8 mouse cellular contexts compared by ENCODE assay signal in the genomic region with DNA sequence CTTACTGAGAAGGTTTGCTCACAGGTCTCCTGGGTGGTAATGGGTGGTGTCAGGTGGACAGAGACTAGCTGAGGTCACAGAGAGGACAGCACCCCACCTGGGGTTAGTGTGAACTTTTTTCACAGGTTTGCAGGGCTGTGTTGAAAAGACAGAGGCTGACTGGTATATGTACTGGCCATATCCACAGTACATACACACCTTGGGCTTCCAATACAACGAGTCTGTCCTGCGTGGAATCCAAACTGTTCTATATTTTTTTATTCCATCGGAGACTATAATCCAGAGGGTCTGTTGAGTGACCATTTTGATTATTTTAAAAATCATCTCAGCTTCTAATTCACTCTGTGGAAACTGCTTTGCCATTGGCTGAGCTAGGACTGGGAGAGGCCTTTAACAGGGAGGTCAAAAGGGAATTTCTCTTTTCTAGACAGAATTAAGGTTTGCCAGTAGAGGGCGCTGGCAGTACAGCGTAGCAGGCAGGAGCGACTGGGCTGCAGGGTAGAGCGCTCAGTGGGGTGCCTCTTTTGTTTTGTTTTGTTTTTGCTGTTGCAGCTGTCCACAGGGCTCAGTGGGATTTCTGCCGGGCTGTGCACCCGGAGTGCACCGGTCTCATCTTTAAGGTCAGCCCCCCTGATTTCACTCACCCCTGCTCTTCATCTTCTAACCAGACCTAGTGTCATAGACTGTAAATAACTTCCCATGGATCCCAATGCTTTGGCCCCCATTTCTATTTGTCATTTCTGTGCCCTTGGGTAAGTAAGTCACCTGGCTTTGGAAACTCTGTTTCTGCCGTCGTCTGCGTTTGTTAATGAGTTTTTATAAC. TPM values are rescaled to one million over a fixed set of nuclear protein-coding genes. Genes with fewer than 3 reads are reported as not detected.
DNase-seq lines count a peak whose midpoint lies in the region; ATAC-seq and TF ChIP-seq lines count a peak whose summit lies in the region.

No protein-coding gene starts in this region.

- peak overlapping the region; percentile 28; the same call in 1 of the 2 replicates for H3K4me2 ChIP-seq in limb, embryonic 14.5 days (replicated peaks; ENCODE audit: low read depth, low read length, severe bottlenecking)
- H3K4me2 ChIP-seq in midbrain, embryonic 15.5 days: peak overlapping the region; percentile 51

- TF ChIP-seq CTCF in kidney, adult 2 months (conservative IDR thresholded peaks at IDR 0.05; ENCODE audit: insufficient read depth, insufficient read length, low read depth, low read length): peak; percentile 74

- H3K4me3 ChIP-seq in kidney, adult 2 months (ENCODE audit: insufficient read depth, low read depth, low read length): no peak overlapping the region
- no peak overlapping the region for H3K4me3 ChIP-seq in limb, embryonic 14.5 days (replicated peaks; ENCODE audit: low read length)
- H3K4me3 ChIP-seq in midbrain, embryonic 15.5 days: peak overlapping the region; percentile 22

- H3K27me3 ChIP-seq in kidney, adult 2 months (replicated peaks; ENCODE audit: control insufficient read depth, insufficient read depth, low read length): no peaks in the 10 kb centered on the region
- H3K27me3 ChIP-seq in limb, embryonic 14.5 days (ENCODE audit: control insufficient read depth, insufficient read depth, low read length): no peaks in the 10 kb centered on the region
- no peaks in the 10 kb centered on the region for H3K27me3 ChIP-seq in midbrain, embryonic 15.5 days (replicated peaks)

- peak; percentile 41 for DNase-seq in CD4-positive, CD25-positive, alpha-beta regulatory T cell, adult 2 months (ENCODE audit: low read depth, low spot score)
- peak; percentile 36 to 68 for DNase-seq in gastrocnemius, postnatal 4 days (ENCODE audit: low spot score in 2 of 2)
- peak; percentile 52 for DNase-seq in kidney, adult 2 months
- peak; percentile 71 for DNase-seq in limb, embryonic 14.5 days (ENCODE audit: low spot score)
- DNase-seq in spleen, postnatal 4 days (ENCODE audit: low spot score in 2 of 2): peak; percentile 33 to 75

- TF ChIP-seq POLR2A in kidney, adult 2 months (IDR thresholded peaks at IDR 0.05; ENCODE audit: low read depth, low read length): no peak
- no peak for TF ChIP-seq POLR2A in limb, embryonic 14.5 days (IDR thresholded peaks at IDR 0.05; ENCODE audit: borderline replicate concordance, extremely low read depth, insufficient read depth, insufficient read length)

- H3K36me3 ChIP-seq in kidney, adult 2 months (ENCODE audit: control insufficient read depth, insufficient read depth, low read length): no peaks in the 10 kb centered on the region
- no peaks in the 10 kb centered on the region for H3K36me3 ChIP-seq in limb, embryonic 14.5 days (ENCODE audit: control insufficient read depth, insufficient read depth, low read length)
- no peaks in the 10 kb centered on the region for H3K36me3 ChIP-seq in midbrain, embryonic 15.5 days (replicated peaks)

- H3K9ac ChIP-seq in limb, embryonic 14.5 days (ENCODE audit: low read depth, low read length, severe bottlenecking): no peak overlapping the region
- H3K9ac ChIP-seq in midbrain, embryonic 15.5 days: no peak overlapping the region

- no peaks in the 10 kb centered on the region for H3K4me1 ChIP-seq in kidney, adult 2 months (ENCODE audit: control insufficient read depth, insufficient read depth, low read length)
- H3K4me1 ChIP-seq in limb, embryonic 14.5 days (ENCODE audit: control insufficient read depth, insufficient read depth, low read length): no peaks in the 10 kb centered on the region
- peaks cover 6% of the 10 kb centered on the region; the same call in 1 of the 2 replicates for H3K4me1 ChIP-seq in midbrain, embryonic 15.5 days

- H3K9me3 ChIP-seq in limb, embryonic 14.5 days (ENCODE audit: control insufficient read depth, low read length): no peaks in the 10 kb centered on the region
- H3K9me3 ChIP-seq in midbrain, embryonic 15.5 days: no peaks in the 10 kb centered on the region

- H3K27ac ChIP-seq in kidney, adult 2 months (ENCODE audit: insufficient read depth, low read depth, low read length): no peak overlapping the region
- no peak overlapping the region for H3K27ac ChIP-seq in limb, embryonic 14.5 days (replicated peaks; ENCODE audit: low read depth, low read length)
- no peak overlapping the region for H3K27ac ChIP-seq in midbrain, embryonic 15.5 days

- WGBS in kidney, adult 2 months: 26% methylated on average over 13 of the region's 13 CpGs
- WGBS in limb, embryonic 14.5 days: 25% methylated on average over 13 of the region's 13 CpGs
- 24% methylated on average over 13 of the region's 13 CpGs for WGBS in midbrain, embryonic 15.5 days

- ATAC-seq in CD4-positive, CD25-positive, alpha-beta regulatory T cell, adult 4 months: no peak
- ATAC-seq in common myeloid progenitor, adult 5-6 weeks (replicated peaks; ENCODE audit: low read depth, poor library complexity, severe bottlenecking): peak; percentile 88
- peak; percentile 57 for ATAC-seq in limb, embryonic 14.5 days (ENCODE audit: low FRiP score, low read depth)
- peak; percentile 73 for ATAC-seq in midbrain, embryonic 15.5 days (replicated peaks)

RNA-seq across cellular contexts. Expression of a gene that starts 35.9 kb away (rescaled TPM):
- polyA plus RNA-seq in CD4-positive, CD25-positive, alpha-beta regulatory T cell, adult 4 months (2017; shearing (Covaris generic)): under 1 TPM; 0.46 to 0.56 TPM
- not detected in 2 replicates for total RNA-seq in common myeloid progenitor, adult 5-6 weeks (2017)
- under 1 TPM; 0.27 to 0.49 TPM for total RNA-seq in gastrocnemius, postnatal 4 days (2021)
- 15.4 and 20.3 TPM in 2 replicates for polyA plus RNA-seq in kidney, adult 2 months (2012; rRNA removed)
- polyA plus RNA-seq in limb, embryonic 14.5 days (2012; rRNA removed): 0.20 and 0.76 TPM in 2 replicates
- polyA plus RNA-seq in limb, embryonic 14.5 days (2014; fragmentation: Nextera tagmentation; extraction: Ambion mirVana): 0.28 and 0.92 TPM in 2 replicates
- 0.18 and 0.26 TPM in 2 replicates for polyA plus RNA-seq in midbrain, embryonic 15.5 days (2015; fragmentation: Nextera tagmentation; extraction: Ambion mirVana)
